Mouse (Mus musculus) lung, postnatal 4 days (tissue): ENCODE measurements at regions not wholly inside any gene's neighbourhood (a gene's known extent, or its start where the extent isn't known, plus 50 kb on each side); places are given as distances from the start of the nearest gene placed in this dataset.

Source experiments
- DNase-seq, 2 experiments: peaks; one replicate each; pipeline ENCODE4 v3.0.0; 2021

DNA sequence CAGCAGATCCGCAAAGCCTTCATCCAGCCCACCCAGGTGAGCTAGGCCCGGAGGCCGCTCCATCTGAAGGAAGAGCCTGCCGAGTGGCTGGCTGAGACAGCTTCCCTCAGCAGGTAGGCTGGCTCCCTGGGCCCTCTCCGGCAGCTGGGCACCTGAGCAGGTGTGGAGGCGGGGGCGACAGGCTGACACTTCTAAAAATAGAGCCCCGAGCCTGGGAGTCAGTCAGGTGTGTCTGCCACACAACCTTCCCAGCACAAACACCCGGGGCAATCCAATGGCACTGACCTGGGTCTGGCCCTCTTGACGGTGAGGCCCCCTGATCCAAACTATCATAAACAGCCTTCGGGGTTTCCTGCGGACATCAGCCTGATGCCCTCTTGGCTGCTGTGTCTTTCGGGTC is 58.5 kb downstream of the Zfp36l2 start:
- no peak for DNase-seq

GRCm38 (mm10) chr17:84128262-84128661 is 59.5 kb downstream of the Zfp36l2 start:
- DNase-seq: no peak

- peak; percentile 60 to 65 for DNase-seq
Observed at GRCm38 (mm10) chr17:84126168-84126567, 61.6 kb downstream of the Zfp36l2 start.

DNA sequence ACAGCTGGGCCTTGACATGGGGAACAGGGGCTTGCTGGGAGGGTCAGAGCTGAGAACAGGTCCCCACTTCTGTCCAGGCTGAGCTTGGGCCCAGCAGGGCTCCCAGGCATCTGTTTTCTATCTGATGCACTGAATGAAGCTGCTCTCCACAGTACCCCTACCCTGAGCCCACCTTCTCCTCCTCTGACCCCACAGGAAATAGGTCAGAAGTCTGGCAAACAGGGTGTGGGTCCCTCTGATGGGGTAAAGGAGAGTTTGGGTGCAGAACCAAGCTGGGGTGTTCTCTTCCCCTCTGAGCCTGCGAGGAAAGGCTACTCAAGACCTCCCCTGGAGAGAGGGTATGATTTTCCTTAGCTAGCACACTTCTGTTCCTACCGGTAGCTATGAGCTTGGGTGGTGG is 64.6 kb downstream of the Zfp36l2 start:
- DNase-seq: no peak

DNA sequence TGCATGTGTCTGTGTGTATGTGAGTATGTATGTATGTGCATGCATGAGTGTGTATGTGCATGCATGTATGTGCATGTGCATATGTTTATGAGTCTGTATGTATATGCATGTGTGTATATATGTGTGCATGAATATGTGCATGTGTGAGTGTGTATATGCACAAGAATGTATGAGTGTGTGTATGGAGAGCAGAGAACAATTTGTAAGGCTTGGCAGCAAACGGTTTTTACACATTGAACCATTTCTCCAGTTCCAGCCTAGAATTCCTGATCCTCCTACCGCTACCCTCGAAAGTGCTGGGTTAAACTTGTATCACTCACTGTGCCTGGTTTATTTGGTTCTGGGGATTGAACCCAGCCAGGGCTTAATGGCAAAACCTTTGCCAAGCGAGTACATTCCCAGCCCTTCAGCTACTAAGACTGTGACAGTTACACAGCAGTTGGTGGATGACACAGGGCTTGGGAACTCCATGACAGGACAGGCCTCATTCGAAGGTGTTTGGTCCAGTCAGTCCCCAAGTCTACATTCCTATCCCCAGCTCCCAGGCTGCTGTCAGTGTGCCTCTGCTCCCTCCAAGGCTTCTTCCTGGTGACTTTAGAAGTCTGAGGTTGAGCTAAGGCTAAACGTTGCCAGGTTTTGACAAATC is 65.1 kb downstream of the Zfp36l2 start:
- DNase-seq: no peak

GRCm38 (mm10) chr17:84121291-84121690 is 66.5 kb downstream of the Zfp36l2 start:
- DNase-seq: no peak

- peak; percentile 64 to 68 for DNase-seq
Observed at GRCm38 (mm10) chr17:84119221-84120017, 68.3 kb downstream of the Zfp36l2 start.

GRCm38 (mm10) chr17:84118781-84119180 is 69.0 kb downstream of the Zfp36l2 start:
- no peak for DNase-seq

GRCm38 (mm10) chr17:84118271-84118670 is 69.5 kb downstream of the Zfp36l2 start:
- peak; percentile 60 to 68 for DNase-seq

DNA sequence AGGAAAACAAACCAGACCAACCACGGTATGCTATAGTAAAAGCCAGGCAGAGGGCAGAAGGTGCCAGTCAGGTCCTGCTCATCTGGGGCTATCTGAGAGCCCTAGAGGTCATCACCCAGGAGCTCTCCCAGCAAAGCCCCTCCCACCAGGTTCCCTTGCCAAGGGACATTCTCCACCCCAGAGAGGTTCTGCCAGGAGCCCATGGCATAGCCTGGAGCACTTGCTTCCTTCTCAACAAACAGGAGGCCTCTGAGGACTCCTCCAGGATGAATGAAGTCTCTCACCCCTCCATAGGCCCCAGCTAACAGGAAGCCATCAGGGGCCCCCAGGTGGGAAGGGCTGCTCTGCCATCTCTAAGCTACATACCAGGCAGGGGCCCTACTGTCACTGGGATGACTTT is 70.0 kb downstream of the Zfp36l2 start:
- DNase-seq: no peak

GRCm38 (mm10) chr17:84116340-84117279 is 71.1 kb downstream of the Zfp36l2 start:
- peak; percentile 51 to 60 for DNase-seq

DNA sequence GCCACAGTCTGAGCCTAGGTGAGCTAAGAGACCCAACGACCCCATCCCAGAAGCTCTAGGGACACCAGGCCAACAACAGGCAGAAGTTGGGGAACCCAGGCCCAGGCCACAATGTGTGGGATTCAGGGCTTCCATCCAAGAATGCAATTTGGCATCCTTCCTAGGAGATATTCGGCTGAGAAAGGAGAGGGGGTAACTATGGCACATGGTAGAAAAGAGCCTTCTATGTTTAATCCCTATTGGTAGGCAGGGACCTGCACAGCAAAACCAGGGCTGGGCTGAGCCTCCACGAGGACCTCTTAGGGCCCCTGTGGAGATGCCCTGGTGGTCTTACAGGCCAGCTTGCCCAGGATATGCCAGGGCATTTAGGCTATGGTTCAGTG is 71.8 kb downstream of the Zfp36l2 start:
- DNase-seq: no peak

DNA sequence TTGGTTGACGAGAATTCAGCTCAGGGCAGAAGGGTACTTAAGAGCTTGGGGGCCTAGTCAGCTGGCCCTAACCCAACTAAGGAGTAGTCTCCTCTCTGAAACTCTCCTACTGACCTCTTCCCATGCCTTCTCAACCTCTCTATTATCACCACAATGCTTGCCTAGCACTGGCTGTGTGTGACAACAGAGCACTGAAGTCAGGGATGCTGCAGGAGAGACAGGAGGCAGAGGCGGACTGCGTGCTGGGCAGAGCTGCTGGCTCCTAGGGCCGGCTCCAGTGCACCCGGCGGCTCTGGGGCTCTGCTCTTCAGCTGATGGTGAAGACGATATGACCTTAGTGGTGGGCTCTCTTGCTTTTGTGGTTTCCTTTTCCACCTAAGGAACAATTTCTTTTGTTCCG is 72.6 kb downstream of the Zfp36l2 start:
- DNase-seq: no peak

GRCm38 (mm10) chr17:84114279-84114994 is 73.3 kb downstream of the Zfp36l2 start:
- no peak for DNase-seq

DNA sequence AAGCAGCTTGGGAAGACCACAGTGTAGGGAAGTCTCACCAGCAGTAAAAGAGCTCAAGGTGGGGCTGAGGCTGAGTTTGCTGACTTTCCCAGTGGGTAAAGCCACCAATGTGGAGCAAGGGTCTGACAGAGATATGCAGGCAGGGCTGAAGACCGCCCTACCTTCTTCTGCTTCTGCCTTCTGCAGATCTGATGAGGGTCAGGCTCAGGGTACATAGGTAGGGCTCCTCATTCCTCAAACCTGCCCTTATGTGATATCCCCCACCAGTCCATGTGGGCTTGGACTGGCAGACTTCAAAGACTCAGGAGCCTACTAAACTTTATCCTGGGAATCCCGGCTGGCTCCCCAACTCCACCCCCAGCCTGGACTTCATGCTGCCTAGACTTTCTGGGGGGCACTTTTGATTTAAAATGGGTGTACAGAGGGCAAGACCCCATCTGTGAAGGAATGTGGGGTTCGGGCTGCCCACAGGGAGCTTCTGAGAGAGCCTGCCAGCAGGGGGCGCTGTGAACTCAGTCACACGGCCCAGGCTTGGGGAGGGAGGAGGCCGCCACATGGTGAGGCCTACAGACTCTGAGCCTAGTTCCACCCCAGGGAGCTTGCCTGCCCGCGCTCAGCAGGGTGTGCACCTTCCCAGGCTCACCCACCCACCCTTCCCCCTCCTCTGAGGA is 74.0 kb downstream of the Zfp36l2 start:
- DNase-seq: peak; percentile 90 to 94

GRCm38 (mm10) chr17:84112411-84113031 is 75.2 kb downstream of the Zfp36l2 start:
- peak in 1 of 2 experiments; percentile 80 for DNase-seq

DNA sequence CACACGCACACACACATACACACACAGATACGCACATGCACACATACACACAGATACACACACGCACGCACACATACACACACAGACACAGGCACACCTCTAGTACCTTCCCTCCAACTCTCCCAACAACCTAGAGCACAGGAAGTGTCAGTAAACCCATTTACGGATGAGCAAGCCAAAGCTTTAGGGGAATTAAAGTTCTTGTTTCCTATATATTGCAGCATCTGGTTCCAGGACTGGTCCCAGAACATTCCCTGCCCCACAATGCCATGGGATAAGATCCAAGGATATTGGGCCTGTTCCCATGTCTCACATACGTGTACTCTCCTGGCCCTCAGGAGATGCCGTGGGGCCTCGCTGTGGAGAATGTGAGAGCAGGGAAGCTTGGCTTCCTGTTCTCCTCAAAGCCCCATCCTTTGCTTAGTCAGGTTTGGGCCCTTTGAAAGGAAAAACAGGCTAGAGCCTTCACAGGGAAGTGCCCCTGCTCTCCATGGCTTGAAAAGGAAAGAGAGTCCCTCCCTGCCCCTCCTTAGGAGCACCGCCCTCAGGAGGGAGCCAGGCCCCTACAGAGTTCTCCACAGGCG is 75.9 kb downstream of the Zfp36l2 start:
- no peak for DNase-seq

- DNase-seq: no peak
Observed at GRCm38 (mm10) chr17:84110945-84111344, 76.8 kb downstream of the Zfp36l2 start.

DNA sequence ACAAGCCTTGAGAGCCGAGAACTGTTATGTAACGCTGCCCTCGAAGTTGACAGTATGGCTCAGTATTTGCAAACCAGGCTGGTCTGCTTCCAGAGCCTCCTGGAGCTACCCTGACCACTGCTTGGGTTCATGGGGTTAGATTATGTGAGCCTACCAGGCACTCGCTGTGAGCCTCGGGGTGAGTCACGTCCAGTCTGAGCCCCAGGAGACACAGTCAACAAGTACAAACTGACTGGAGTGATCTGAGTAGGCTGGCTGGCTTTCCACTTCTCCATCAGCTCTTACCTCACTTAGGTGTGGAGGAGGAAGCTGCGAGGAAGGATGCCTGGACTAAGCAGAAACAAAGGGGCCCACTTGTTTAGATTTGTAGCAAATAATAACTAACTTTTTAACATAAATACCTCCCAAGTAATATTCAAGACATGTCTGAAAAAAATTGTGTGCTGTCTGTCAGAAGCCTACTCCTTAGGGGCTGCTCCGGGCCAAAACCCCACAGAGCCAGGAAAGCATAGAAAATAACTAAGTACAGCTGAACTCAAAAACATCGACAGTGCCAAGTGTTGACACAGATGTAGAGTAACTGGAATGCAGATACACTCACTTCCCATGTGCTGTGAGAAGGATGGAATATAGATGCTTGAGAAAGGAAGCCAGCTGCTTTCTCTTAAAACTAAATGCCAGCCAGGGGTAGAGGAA is 77.6 kb downstream of the Zfp36l2 start:
- DNase-seq: no peak

DNA sequence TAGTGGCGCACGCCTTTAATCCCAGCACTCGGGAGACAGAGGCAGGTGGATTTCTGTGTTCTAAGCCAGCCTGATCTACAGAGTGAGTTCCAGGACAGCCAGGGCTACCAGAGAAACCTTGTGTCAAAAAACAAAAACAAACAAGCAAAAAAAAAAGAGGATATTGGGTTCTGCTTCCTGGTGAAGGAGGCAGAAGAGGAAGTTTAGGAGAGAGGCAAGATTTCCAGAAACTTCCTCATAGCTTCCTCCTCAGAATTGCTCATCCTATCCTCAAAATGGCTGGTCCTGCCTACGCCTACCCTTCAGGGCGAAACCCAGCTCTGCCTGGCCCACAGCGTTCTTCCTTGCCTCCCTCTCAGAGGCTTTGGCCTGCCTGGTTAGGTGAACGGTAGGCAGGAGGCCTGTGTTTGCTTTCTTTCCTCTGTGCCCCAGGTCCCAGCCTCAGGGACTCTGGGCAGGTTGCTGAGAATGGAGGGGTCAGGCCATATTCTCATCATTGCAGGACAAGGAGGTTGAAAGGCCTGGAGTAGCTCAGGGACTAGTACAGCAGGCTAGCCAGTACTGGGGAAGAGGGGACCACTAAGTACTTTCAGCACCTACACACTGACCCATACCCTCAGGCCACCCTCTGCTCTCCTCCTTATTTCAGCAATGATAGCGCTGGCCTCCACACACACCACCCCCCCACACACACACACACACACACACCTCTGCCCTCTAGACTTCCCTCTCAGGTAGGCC is 79.6 kb downstream of the Zfp36l2 start:
- DNase-seq: no peak
